Mouse (Mus musculus) hindbrain, embryonic 12.5 days (tissue): Measurements from ENCODE around the gene Plppr3. TPM values are rescaled to one million over a fixed set of nuclear protein-coding genes. Genes with fewer than 3 reads are reported as not detected.

Source experiments
- ATAC-seq: fragments of 200-750 bp; cut with Nextera tagmentation; 2 replicates; pipeline ENCODE4 v1.8.0; 2017; ENCODE audit warnings: moderate TSS enrichment; ENCODE audit not compliant: low FRiP score
- H3K27ac ChIP-seq: fragments of 300-500 bp; sonication (generic); 2 replicates; pipeline ENCODE4 v1.5.1; 2016; ENCODE audit warnings: mild to moderate bottlenecking
- H3K27me3 ChIP-seq: fragments of 300-500 bp; sonication (generic); 2 replicates; pipeline ENCODE4 v1.6.1; 2016; ENCODE audit warnings: mild to moderate bottlenecking
- H3K36me3 ChIP-seq: fragments of 300-500 bp; sonication (generic); 2 replicates; pipeline ENCODE4 v1.6.1; 2016; ENCODE audit warnings: mild to moderate bottlenecking
- H3K4me1 ChIP-seq: fragments of 300-500 bp; sonication (generic); 2 replicates; pipeline ENCODE4 v1.6.1; 2016
- H3K4me2 ChIP-seq: fragments of 300-500 bp; sonication (generic); replicated peaks from 2 replicates; pipeline ENCODE4 v1.6.1; 2016; ENCODE audit warnings: mild to moderate bottlenecking
- H3K4me3 ChIP-seq: fragments of 300-500 bp; sonication (generic); 2 replicates; pipeline ENCODE4 v1.5.1; 2016; ENCODE audit warnings: mild to moderate bottlenecking
- H3K9ac ChIP-seq: fragments of 300-500 bp; sonication (generic); 2 replicates; pipeline ENCODE4 v1.6.1; 2016; ENCODE audit warnings: mild to moderate bottlenecking, moderate library complexity
- H3K9me3 ChIP-seq: fragments of 300-500 bp; sonication (generic); replicated peaks from 2 replicates; pipeline ENCODE4 v1.6.1; 2016; ENCODE audit warnings: mild to moderate bottlenecking
- WGBS: fragments of 180-500 bp; shearing (Covaris S2); methylation state at CpG from one replicate; pipeline ENCODE4 v1.1.7; 2016; 5-methylcytosine and 5-hydroxymethylcytosine counted together
- polyA plus RNA-seq: library from polyadenylated mRNA; unstranded; fragments of >200 nt; fragmentation: Nextera tagmentation; extraction: Ambion mirVana; gene quantifications from 2 replicates; pipeline ENCODE4 v1.2.1, GENCODE M21; 2016

Plppr3 gene
- polyA plus RNA-seq, 1 experiment from 2014 or later: 289 TPM

DNA sequence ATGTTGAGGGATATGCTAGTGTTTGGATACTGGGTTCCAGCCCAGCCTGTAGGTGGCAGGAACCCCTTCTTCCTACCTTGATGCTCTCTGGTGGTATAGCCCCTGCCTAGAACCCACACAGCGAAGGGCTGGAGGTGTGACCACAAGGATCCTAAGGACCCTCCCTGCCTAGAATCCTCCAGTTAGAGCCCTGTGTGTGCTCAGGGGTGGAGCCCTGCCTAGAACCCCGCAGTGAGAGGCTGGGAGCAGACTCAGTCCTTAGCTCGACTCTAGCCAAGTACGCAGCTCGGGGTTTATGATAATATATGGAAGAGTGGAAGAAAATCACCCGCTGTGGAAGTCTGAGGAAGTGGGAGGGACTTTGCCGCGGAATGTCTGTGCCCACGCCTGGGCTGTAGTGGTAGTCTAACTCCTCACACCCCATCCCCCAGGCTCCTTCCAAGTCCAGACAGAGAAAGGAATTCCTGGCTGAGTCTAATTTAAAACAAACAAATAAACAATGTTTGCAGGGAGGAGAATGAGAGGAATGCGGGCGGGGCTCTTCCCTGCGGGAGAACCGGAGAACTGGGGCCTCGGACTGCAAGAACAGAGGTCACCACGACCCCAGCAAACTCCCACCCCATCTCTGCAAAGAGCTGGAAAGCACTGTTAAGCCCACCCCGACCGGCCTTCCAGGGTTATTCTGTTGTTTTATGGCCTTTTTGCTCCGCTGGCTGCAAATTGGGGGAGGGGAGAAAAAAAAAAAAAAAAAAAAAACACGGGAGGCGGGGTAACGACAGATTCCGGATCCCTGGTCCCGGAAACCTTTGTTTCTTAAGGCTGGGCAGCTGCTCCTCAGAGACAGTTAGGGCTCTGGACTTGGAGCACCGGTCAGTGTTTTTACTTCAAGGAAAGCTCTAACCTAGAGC, 33.5 kb downstream of the Plppr3 start:
- peak overlapping the region; percentile 69 for H3K27ac ChIP-seq
- peak overlapping the region; percentile 36 for H3K9ac ChIP-seq
- H3K4me3 ChIP-seq: peak overlapping the region; percentile 17
- H3K27me3 ChIP-seq: no peaks in the 10 kb centered on the region
- peaks cover 27% of the 10 kb centered on the region for H3K4me1 ChIP-seq
- WGBS: under 1% methylated on average over 24 of the region's 24 CpGs
- no peaks in the 10 kb centered on the region for H3K9me3 ChIP-seq
- H3K4me2 ChIP-seq: peak overlapping the region; percentile 53
- ATAC-seq: peak; percentile 77
- H3K36me3 ChIP-seq: no peaks in the 10 kb centered on the region

DNA sequence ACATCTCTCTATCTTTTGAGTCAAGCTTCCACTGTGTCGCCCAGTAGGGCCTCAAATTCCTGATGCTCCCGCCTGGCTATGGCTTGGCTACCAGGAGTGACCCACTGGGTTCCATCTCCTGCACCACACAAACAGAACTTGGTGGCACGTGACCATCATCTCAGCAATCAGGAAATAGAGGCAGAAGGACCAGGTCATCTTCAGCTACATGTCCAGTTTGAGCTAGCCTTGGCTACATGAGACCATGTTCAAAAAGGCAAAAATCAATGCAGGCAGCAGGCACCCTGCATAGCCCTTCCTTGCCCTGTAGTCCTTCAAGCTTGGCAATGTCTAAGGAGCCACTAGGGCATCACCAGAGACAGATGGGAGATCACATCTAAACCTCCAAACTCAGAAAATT, 34.3 kb downstream of the Plppr3 start:
- peak overlapping the region; percentile 17; the same call in 1 of the 2 replicates for H3K4me3 ChIP-seq
- H3K27me3 ChIP-seq: no peaks in the 10 kb centered on the region
- no peaks in the 10 kb centered on the region for H3K36me3 ChIP-seq
- H3K9me3 ChIP-seq: no peaks in the 10 kb centered on the region
- 87% methylated on average over 3 of the region's 3 CpGs for WGBS
- H3K4me1 ChIP-seq: peaks cover 27% of the 10 kb centered on the region
- peak overlapping the region; percentile 69 for H3K27ac ChIP-seq
- ATAC-seq: no peak
- no peak overlapping the region for H3K9ac ChIP-seq
- H3K4me2 ChIP-seq: 0 out of 2 replicates have a peak overlapping the region, but pooled peaks have one; percentile 53

DNA sequence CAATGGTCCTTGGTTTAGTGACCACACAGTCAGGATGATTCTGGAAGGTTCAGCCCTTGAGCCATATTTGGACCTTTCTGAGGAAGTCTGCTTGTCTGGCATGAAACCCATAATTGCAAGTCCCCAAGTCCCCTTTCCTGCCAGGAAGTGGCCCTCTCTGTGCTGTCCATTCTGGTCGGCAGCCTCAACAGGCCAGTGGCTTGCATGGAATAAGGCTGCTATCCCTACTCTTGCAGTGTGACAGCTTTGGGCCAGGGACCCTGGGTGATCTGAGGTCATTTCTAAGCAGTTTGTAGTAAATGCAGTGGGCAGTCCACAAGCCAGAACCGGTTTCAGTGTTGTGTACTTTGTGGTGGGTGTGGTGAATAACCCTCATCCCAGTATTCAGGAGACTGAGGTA, 36.3 kb downstream of the Plppr3 start:
- no peak for ATAC-seq
- H3K9ac ChIP-seq: no peak overlapping the region
- H3K36me3 ChIP-seq: no peaks in the 10 kb centered on the region
- H3K27ac ChIP-seq: no peak overlapping the region
- no peak overlapping the region for H3K4me3 ChIP-seq
- no peak overlapping the region for H3K4me2 ChIP-seq
- no peaks in the 10 kb centered on the region for H3K9me3 ChIP-seq
- 67% methylated on average over 2 of the region's 2 CpGs for WGBS
- peaks cover 20% of the 10 kb centered on the region for H3K4me1 ChIP-seq
- H3K27me3 ChIP-seq: no peaks in the 10 kb centered on the region

DNA sequence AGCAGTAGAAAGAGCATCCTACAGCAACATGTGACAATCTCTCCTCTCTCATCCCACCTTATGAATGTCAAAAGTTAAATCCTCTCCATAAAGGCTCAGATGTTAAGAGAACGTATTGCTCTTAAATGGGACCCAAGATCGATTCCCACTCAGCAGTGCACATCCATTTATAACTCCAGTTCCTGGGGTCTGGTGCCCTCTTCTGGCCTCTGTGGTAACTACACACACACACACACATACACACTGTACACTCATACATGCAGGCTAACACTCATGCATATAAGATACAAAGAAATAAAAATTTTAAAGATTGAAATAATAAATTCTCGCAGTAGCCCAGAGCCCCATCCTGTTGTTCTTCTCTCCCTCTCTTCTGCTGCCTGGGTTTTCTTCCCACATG, 37.5 kb downstream of the Plppr3 start:
- Histone ChIP-seq H3K4me2 (no peak overlapping the region), H3K36me3 (no peaks in the 10 kb centered on the region), H3K9me3 (no peaks in the 10 kb centered on the region), H3K9ac (no peak overlapping the region), H3K4me3 (no peak overlapping the region), H3K27ac (no peak overlapping the region), H3K27me3 (no peaks in the 10 kb centered on the region), H3K4me1 (peaks cover 13% of the 10 kb centered on the region)
- 93% methylated on average over 3 of the region's 3 CpGs for WGBS
- no peak for ATAC-seq

DNA sequence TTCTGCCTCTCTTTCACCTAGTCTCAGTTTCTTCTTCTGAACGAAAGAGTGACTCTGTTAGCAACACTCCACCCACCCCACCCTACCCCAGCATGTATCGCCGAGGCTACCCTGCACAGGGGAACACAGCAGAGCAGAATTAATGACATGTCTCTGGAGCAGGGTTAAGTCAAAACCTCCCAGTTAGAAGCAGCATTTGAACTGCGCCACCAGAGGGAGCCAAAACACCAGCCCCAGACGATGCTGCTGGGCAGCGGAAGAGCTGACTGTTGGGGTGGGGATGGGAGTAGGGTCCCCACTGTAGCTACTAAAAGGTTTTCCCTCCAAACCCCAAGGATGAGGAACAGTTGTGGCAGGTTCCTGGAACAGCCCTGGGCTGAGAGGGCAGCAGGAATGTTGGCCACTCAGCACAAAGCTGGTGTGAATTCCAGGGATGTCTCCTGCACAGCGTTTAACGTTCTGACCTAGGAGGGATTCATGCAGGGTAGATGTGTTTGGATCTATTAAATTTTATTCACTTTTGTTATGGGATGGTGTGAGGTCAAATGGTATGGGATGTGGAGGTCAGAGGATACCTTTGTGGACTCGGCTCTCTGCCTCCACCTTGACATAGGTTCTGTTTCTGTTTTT, 39.5 kb downstream of the Plppr3 start:
- H3K4me1 ChIP-seq: no peaks in the 10 kb centered on the region
- no peaks in the 10 kb centered on the region for H3K36me3 ChIP-seq
- no peak overlapping the region for H3K9ac ChIP-seq
- no peak overlapping the region for H3K27ac ChIP-seq
- no peaks in the 10 kb centered on the region for H3K9me3 ChIP-seq
- ATAC-seq: peak; percentile 60
- no peak overlapping the region for H3K4me2 ChIP-seq
- H3K4me3 ChIP-seq: no peak overlapping the region
- no peaks in the 10 kb centered on the region for H3K27me3 ChIP-seq
- WGBS: 29% methylated on average over 9 of the region's 9 CpGs

DNA sequence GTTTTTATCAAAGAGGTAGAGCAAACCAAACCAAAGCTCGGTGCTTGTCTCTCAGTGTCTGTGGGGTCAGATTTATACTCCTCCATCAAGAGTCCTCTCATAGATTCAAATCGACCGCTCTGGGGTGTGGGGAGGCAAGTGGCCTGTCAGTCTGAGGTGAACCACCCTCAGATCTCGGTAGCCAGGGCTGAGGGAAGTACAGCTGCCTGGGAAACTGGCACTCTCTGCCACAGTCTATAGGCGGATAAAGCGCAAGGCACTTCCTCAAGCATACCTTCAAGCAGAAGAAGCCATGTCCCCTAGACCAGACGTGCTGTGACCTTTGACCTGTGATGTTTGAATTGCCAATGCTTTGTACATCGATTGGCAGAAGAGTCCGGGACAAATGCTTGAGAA, 41.6 kb downstream of the Plppr3 start:
- Histone ChIP-seq H3K9me3 (no peaks in the 10 kb centered on the region), H3K27me3 (no peaks in the 10 kb centered on the region), H3K4me1 (no peaks in the 10 kb centered on the region), H3K4me3 (no peak overlapping the region), H3K9ac (no peak overlapping the region), H3K4me2 (no peak overlapping the region), H3K27ac (no peak overlapping the region), H3K36me3 (no peaks in the 10 kb centered on the region)
- 75% methylated on average over 9 of the region's 9 CpGs for WGBS
- no peak for ATAC-seq

DNA sequence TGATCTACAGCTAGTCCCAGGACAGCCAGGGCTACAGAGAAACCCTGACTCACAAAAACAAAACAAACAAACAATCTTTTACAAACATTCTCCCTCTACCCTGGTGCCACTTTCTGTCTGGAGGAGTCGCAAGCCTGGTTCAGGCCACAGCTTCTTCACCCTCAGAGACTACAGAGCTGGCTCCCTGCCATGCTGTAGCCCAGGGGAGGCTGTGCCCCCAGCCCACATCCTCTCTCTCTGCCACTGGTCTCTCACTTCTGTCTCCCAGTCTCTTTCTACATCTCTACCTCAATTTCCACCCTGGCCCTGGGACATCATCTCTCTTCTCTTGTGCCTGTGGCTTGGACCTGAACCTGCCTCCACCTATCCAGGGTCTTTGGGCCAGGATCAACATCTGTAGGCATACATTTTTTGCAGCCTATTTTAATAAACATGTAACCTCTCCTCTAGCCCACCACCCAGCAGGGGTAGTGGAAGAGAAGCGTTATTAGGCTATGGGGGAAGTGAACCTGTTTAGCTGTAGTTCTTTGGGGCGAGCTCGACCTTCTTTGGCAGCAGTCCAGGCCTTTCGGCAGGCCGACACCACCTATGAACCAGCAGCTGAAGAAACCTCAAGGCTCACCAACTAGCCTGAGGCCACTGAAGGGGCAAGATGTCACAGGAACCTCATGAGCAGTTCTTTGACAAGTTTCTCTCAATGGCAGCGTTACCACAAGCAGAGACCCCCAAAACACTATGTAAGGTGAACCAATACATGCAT, 42.2 kb downstream of the Plppr3 start:
- Histone ChIP-seq H3K27ac (no peak overlapping the region), H3K9ac (no peak overlapping the region), H3K4me1 (no peaks in the 10 kb centered on the region), H3K9me3 (0 out of 2 replicates have a peak, but pooled peaks cover 1% of the 10 kb centered on the region), H3K36me3 (no peaks in the 10 kb centered on the region), H3K27me3 (no peaks in the 10 kb centered on the region), H3K4me3 (no peak overlapping the region), H3K4me2 (no peak overlapping the region)
- 73% methylated on average over 7 of the region's 7 CpGs for WGBS
- ATAC-seq: no peak

DNA sequence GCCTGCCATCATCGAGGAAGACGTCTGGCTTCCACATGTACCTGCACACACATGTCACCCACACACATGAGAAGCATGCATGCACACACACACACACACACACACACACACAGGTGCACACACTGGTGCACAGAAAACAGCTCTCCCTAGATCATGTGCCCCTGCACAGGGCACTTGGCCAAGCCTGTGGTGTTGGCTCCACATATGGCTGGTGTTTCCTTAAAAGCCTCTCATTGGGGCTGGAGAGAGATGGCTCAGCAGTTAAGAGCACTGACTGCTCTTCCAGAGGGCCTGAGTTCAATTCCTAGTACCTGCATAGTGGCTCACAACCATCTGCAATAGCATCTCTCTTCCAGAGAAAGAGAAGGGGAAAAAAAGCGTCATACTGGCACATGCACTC, 42.9 kb downstream of the Plppr3 start:
- Histone ChIP-seq H3K4me1 (no peaks in the 10 kb centered on the region), H3K27me3 (no peaks in the 10 kb centered on the region), H3K4me2 (no peak overlapping the region), H3K9ac (no peak overlapping the region), H3K27ac (no peak overlapping the region), H3K36me3 (no peaks in the 10 kb centered on the region), H3K4me3 (no peak overlapping the region), H3K9me3 (0 out of 2 replicates have a peak, but pooled peaks cover 3% of the 10 kb centered on the region)
- ATAC-seq: no peak
- WGBS: 90% methylated on average over 3 of the region's 3 CpGs

DNA sequence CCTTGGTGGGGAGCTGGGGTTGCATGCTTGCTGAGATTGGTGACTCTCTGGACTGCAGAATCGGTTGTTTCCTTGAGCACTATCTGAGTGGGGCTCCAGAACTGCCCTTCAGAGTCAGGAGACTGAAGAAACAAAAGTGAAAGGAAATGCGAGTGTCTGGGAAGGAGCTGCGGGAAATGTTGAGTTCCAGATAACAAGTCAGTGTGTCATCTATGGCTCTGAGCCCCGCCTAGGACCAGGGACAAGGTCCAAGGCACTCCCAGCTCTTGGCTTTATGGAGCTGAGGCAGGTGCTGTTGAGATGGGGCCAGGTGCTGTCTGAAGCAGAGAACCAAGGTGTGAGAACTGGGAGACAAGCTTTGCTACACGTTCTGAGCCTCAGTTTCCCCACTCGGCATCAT, 50.0 kb downstream of the Plppr3 start:
- Histone ChIP-seq H3K4me1 (peaks cover 13% of the 10 kb centered on the region), H3K36me3 (peaks cover 17% of the 10 kb centered on the region), H3K27ac (no peak overlapping the region), H3K27me3 (no peaks in the 10 kb centered on the region; the same call in 1 of the 2 replicates), H3K9me3 (0 out of 2 replicates have a peak, but pooled peaks cover 3% of the 10 kb centered on the region), H3K4me3 (no peak overlapping the region), H3K9ac (no peak overlapping the region), H3K4me2 (no peak overlapping the region)
- WGBS: 82% methylated on average over 6 of the region's 6 CpGs
- ATAC-seq: no peak; the same call in 1 of the 2 replicates

DNA sequence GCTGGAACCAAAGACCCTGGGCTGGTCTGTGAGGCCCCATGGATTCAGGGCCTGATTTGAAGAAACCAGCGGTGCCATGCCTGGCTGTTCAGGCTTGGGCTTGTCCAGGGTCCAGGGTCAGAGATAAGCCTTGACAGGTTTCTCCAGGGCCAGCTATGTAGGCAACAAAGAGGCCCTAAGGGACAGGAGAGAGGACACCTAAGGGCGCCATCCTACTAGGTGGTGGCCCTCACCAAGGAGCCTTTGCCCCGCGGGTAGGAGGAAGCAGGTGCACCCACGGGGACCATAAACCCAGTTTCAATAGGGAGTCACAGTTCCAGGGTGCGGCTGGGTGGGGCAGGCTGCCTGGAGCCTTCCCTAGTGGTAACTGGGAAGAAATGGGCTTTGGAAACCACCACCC, 51.4 kb downstream of the Plppr3 start:
- no peaks in the 10 kb centered on the region; the same call in 1 of the 2 replicates for H3K27me3 ChIP-seq
- no peak overlapping the region for H3K4me3 ChIP-seq
- H3K4me2 ChIP-seq: no peak overlapping the region
- 77% methylated on average over 6 of the region's 6 CpGs for WGBS
- no peak overlapping the region for H3K27ac ChIP-seq
- H3K9ac ChIP-seq: no peak overlapping the region
- peaks cover 31% of the 10 kb centered on the region for H3K36me3 ChIP-seq
- 0 out of 2 replicates have a peak, but pooled peaks cover 3% of the 10 kb centered on the region for H3K9me3 ChIP-seq
- ATAC-seq: no peak
- peaks cover 20% of the 10 kb centered on the region for H3K4me1 ChIP-seq

DNA sequence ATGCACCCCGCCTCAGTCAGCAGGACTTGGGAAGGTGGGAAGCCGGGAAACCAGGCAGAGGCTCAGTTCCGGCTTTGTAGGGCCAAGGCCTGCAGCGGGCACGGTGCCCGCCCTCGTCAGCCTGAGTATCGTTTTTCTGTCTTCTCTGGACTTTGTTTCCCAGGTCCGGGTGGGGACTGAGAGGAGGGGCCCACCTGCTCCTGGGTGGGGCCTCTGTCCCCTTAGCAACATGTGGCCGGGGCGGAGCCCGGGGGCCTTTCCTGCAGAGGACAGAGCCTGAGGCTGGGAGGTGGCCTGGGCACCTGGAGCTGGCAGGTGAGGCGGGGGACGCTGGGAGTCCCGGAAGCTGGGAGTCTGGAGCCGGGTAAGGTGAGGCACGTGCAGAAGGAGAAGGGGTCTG, 52.1 kb downstream of the Plppr3 start:
- whole genome bisulfite sequencing: 39% methylated on average over 17 of the region's 17 CpGs
- 0 out of 2 replicates have a peak overlapping the region, but pooled peaks have one; percentile 4 for H3K4me2 ChIP-seq
- ATAC-seq: peak; percentile 11; the same call in 1 of the 2 replicates

DNA sequence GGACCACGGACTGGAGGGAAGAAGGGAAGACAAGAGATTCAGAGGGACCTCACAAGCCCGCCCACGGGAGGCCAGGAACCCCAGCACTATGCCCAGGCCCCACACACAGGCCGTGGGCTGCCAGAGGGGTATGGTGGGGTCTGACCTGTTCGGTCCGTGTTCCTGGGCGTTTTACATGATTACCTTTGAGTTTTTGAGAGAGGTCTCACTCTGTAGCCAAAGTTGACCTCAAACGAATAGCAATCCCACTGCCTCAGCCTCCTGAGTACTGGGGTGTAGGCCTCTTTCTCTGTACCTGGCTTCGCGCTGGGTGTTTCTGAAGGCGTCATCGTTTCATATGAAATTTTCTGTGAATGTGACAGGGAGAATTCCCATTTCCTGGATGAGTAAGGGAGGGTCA, 52.7 kb downstream of the Plppr3 start:
- Histone ChIP-seq H3K4me1 (peaks cover 24% of the 10 kb centered on the region), H3K27ac (no peak overlapping the region), H3K4me3 (no peak overlapping the region), H3K9ac (no peak overlapping the region), H3K27me3 (no peaks in the 10 kb centered on the region; the same call in 1 of the 2 replicates), H3K4me2 (no peak overlapping the region), H3K36me3 (peaks cover 40% of the 10 kb centered on the region), H3K9me3 (no peaks in the 10 kb centered on the region)
- no peak for ATAC-seq
- 86% methylated on average over 12 of the region's 12 CpGs for WGBS

More for the DNA sequence above, 52.1 kb downstream of the Plppr3 start:
- no peak overlapping the region for H3K4me3 ChIP-seq
- 0 out of 2 replicates have a peak overlapping the region, but pooled peaks have one; percentile 25 for H3K27ac ChIP-seq
- H3K4me1 ChIP-seq: peaks cover 23% of the 10 kb centered on the region
- no peak overlapping the region for H3K9ac ChIP-seq
- 0 out of 2 replicates have a peak, but pooled peaks cover 3% of the 10 kb centered on the region for H3K9me3 ChIP-seq
- H3K27me3 ChIP-seq: no peaks in the 10 kb centered on the region; the same call in 1 of the 2 replicates
- peaks cover 36% of the 10 kb centered on the region for H3K36me3 ChIP-seq
